In the genomic region with DNA sequence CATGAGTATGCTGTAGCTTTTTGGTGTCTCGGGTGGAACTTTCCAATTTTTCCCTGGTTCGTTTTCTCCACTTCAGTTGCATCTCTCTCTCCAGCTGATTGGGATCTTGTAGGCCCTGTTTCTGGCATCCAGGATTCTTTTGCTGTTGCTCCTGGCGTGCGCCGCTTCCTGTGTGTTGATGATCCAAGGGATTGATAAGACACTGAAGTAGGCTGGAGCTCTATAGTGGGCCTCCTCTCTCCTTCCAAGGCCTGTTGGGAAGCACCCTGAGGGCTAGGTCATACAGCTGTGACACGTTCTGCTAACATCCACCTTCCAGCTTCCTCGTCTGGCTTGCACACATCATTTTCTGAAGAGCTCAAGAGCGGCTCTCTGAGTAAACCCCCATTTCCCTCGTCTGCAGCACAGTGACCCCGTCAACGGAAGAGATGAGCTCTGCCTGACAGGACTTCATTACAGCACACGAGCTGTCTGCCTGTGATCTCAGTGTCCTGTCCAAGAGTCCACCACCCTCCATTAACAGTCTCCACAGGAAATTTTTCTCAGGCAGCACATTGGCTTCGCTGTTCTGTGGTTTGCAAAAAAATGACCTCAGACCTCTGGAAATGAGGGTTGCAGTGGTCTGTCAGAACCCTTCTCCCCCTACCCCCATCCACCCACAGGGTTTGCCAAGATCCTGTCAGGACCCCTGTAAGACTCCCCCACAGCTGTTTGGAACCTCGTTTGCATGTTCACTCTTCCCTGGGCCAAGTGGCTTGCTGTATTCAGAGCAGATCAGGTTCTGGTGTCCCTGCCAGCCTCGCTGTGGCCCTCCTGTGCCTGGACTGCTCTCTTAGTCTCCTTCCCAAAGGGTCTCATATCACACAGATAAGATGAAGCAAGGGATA, we compare ENCODE assay signal across 14 mouse cellular contexts. TPM values are rescaled to one million over a fixed set of nuclear protein-coding genes. Genes with fewer than 3 reads are reported as not detected.
DNase-seq lines count a peak whose midpoint lies in the region; ATAC-seq and TF ChIP-seq lines count a peak whose summit lies in the region.
"Had no signal": no experiment of that assay in that cellular context is flagged by ENCODE, and none has a peak within 500 bp of the region (broad histone marks: within the 10 kb centered on the region; RNA-seq: fewer than 3 reads in every experiment).

No protein-coding gene starts in this region.

- H3K36me3 ChIP-seq in forebrain, embryonic 12.5 days (replicated peaks), result peaks cover 26% of the 10 kb centered on the region
- H3K36me3 ChIP-seq in forebrain, embryonic 11.5 days (ENCODE audit: control insufficient read depth, insufficient read depth, low read length), result no peaks in the 10 kb centered on the region; the same call in 1 of the 2 replicates
- peaks cover 5% of the 10 kb centered on the region; the same call in 1 of the 2 replicates for H3K36me3 ChIP-seq in midbrain, embryonic 13.5 days
- H3K36me3 ChIP-seq in midbrain, embryonic 16.5 days (ENCODE audit: control insufficient read depth, insufficient read depth, low read length), result no peaks in the 10 kb centered on the region
- no peaks in the 10 kb centered on the region for H3K36me3 ChIP-seq in midbrain, postnatal 0 days (ENCODE audit: insufficient read depth, low read length)
- H3K36me3 ChIP-seq: liver, embryonic 13.5 days had no signal

- H3K27ac ChIP-seq in forebrain, embryonic 12.5 days, result peak overlapping the region; percentile 39
- H3K27ac ChIP-seq in forebrain, embryonic 11.5 days (ENCODE audit: low read depth, low read length), result no peak overlapping the region
- peak overlapping the region; percentile 55; the same call in 1 of the 2 replicates for H3K27ac ChIP-seq in midbrain, embryonic 13.5 days
- H3K27ac ChIP-seq in midbrain, embryonic 16.5 days (ENCODE audit: low read length), result no peak overlapping the region
- no peak overlapping the region for H3K27ac ChIP-seq in midbrain, postnatal 0 days (ENCODE audit: low read depth, low read length)
- H3K27ac ChIP-seq: liver, embryonic 13.5 days had no signal

- no peak overlapping the region for H3K4me3 ChIP-seq in forebrain, embryonic 12.5 days (replicated peaks)
- no peak overlapping the region for H3K4me3 ChIP-seq in forebrain, embryonic 11.5 days (ENCODE audit: low read depth, low read length)
- H3K4me3 ChIP-seq in midbrain, embryonic 13.5 days (replicated peaks), result no peak overlapping the region
- H3K4me3 ChIP-seq in midbrain, embryonic 16.5 days (ENCODE audit: low read depth, low read length), result no peak overlapping the region
- no peak overlapping the region for H3K4me3 ChIP-seq in midbrain, postnatal 0 days (ENCODE audit: low read depth, low read length)
- H3K4me3 ChIP-seq: erythroblast, embryonic 14.5 days; liver, embryonic 13.5 days had no signal

- no peak overlapping the region for H3K9ac ChIP-seq in forebrain, embryonic 12.5 days
- H3K9ac ChIP-seq in forebrain, embryonic 11.5 days (ENCODE audit: low read length), result no peak overlapping the region
- H3K9ac ChIP-seq in midbrain, embryonic 13.5 days (replicated peaks), result no peak overlapping the region
- H3K9ac ChIP-seq in midbrain, embryonic 16.5 days (ENCODE audit: low read depth, low read length), result no peak overlapping the region
- no peak overlapping the region for H3K9ac ChIP-seq in midbrain, postnatal 0 days (replicated peaks; ENCODE audit: low read length, poor library complexity, severe bottlenecking)
- H3K9ac ChIP-seq: liver, embryonic 13.5 days had no signal

- ATAC-seq in forebrain, embryonic 12.5 days (ENCODE audit: low FRiP score), result no peak
- no peak for ATAC-seq in forebrain, embryonic 11.5 days (replicated peaks; ENCODE audit: low FRiP score)
- no peak for ATAC-seq in midbrain, embryonic 13.5 days
- ATAC-seq in midbrain, embryonic 16.5 days, result no peak
- ATAC-seq in midbrain, postnatal 0 days (ENCODE audit: low FRiP score), result no peak
- ATAC-seq in inflammation-experienced regulatory T-cells, adult 6 months, result no peak

- no peak for DNase-seq in forebrain, embryonic 11.5 days (ENCODE audit: low spot score)
- peak; percentile 56 for DNase-seq in kidney, postnatal 10 days
- DNase-seq in kidney, adult 8-10 months, result no peak
- peak; percentile 37 for DNase-seq in midbrain, postnatal 0 days (ENCODE audit: low spot score)
- DNase-seq: adrenal gland, postnatal 25 days; layer of hippocampus, postnatal 36 days; liver, embryonic 13.5 days; thymus, adult 18-20 months had no signal

- no peak for TF ChIP-seq CTCF in midbrain, postnatal 0 days (IDR thresholded peaks at IDR 0.05)

- 76% methylated on average over 15 of the region's 15 CpGs for WGBS in forebrain, embryonic 12.5 days
- WGBS in forebrain, embryonic 11.5 days, result 82% methylated on average over 15 of the region's 15 CpGs
- 73% methylated on average over 15 of the region's 15 CpGs for WGBS in midbrain, embryonic 13.5 days
- WGBS in midbrain, embryonic 16.5 days, result 66% methylated on average over 15 of the region's 15 CpGs
- WGBS in midbrain, postnatal 0 days, result 72% methylated on average over 15 of the region's 15 CpGs

- H3K9me3 ChIP-seq in forebrain, embryonic 12.5 days, result no peaks in the 10 kb centered on the region
- no peaks in the 10 kb centered on the region for H3K9me3 ChIP-seq in forebrain, embryonic 11.5 days (ENCODE audit: control insufficient read depth, low read length)
- H3K9me3 ChIP-seq in midbrain, embryonic 13.5 days, result no peaks in the 10 kb centered on the region
- H3K9me3 ChIP-seq in midbrain, embryonic 16.5 days (replicated peaks; ENCODE audit: control insufficient read depth, low read length, poor library complexity, severe bottlenecking), result no peaks in the 10 kb centered on the region
- H3K9me3 ChIP-seq in midbrain, postnatal 0 days (ENCODE audit: low read length), result no peaks in the 10 kb centered on the region
- H3K9me3 ChIP-seq: liver, embryonic 13.5 days had no signal

- peaks cover 49% of the 10 kb centered on the region for H3K4me1 ChIP-seq in forebrain, embryonic 12.5 days
- 0 out of 2 replicates have a peak, but pooled peaks cover 10% of the 10 kb centered on the region for H3K4me1 ChIP-seq in forebrain, embryonic 11.5 days (replicated peaks; ENCODE audit: control insufficient read depth, insufficient read depth, low read length)
- peaks cover 42% of the 10 kb centered on the region for H3K4me1 ChIP-seq in midbrain, embryonic 13.5 days (replicated peaks)
- H3K4me1 ChIP-seq in midbrain, embryonic 16.5 days (ENCODE audit: control insufficient read depth, insufficient read depth, low read length), result no peaks in the 10 kb centered on the region
- no peaks in the 10 kb centered on the region for H3K4me1 ChIP-seq in midbrain, postnatal 0 days (ENCODE audit: insufficient read depth, low read length)
- H3K4me1 ChIP-seq: liver, embryonic 13.5 days had no signal

- H3K4me2 ChIP-seq in forebrain, embryonic 12.5 days, result no peak overlapping the region
- H3K4me2 ChIP-seq in forebrain, embryonic 11.5 days (ENCODE audit: low read depth, low read length, severe bottlenecking), result no peak overlapping the region
- no peak overlapping the region for H3K4me2 ChIP-seq in midbrain, embryonic 13.5 days (replicated peaks)
- no peak overlapping the region for H3K4me2 ChIP-seq in midbrain, embryonic 16.5 days (ENCODE audit: low read length)
- no peak overlapping the region for H3K4me2 ChIP-seq in midbrain, postnatal 0 days (ENCODE audit: low read depth, low read length, poor library complexity, severe bottlenecking)
- H3K4me2 ChIP-seq: liver, embryonic 13.5 days had no signal

- H3K27me3 ChIP-seq in forebrain, embryonic 12.5 days, result no peaks in the 10 kb centered on the region
- H3K27me3 ChIP-seq in forebrain, embryonic 11.5 days (ENCODE audit: control insufficient read depth, insufficient read depth, low read length), result no peaks in the 10 kb centered on the region
- no peaks in the 10 kb centered on the region for H3K27me3 ChIP-seq in midbrain, embryonic 13.5 days
- no peaks in the 10 kb centered on the region for H3K27me3 ChIP-seq in midbrain, embryonic 16.5 days (ENCODE audit: control insufficient read depth, insufficient read depth, low read depth, low read length)
- H3K27me3 ChIP-seq in midbrain, postnatal 0 days (ENCODE audit: insufficient read depth, low read length), result no peaks in the 10 kb centered on the region
- H3K27me3 ChIP-seq: liver, embryonic 13.5 days had no signal

RNA-seq across cellular contexts. Expression of gene Sema5b, which starts 14.9 kb away (rescaled TPM):
- polyA plus RNA-seq in forebrain, embryonic 12.5 days (2016; fragmentation: Nextera tagmentation; extraction: Ambion mirVana), result 55.7 and 59.5 TPM in 2 replicates
- polyA plus RNA-seq in forebrain, embryonic 11.5 days (2014; fragmentation: Nextera tagmentation; extraction: Ambion mirVana), result 58.0 and 62.6 TPM in 2 replicates
- 36.9 and 43.6 TPM in 2 replicates for polyA plus RNA-seq in midbrain, embryonic 13.5 days (2015; fragmentation: Nextera tagmentation; extraction: Ambion mirVana)
- polyA plus RNA-seq in midbrain, embryonic 16.5 days (2015; fragmentation: Nextera tagmentation; extraction: Ambion mirVana), result 17.5 and 18.0 TPM in 2 replicates
- 30.9 and 46.5 TPM in 2 replicates for total RNA-seq in midbrain, postnatal 0 days (2014; rRNA removed)
- 9.5 and 11.4 TPM in 2 replicates for polyA plus RNA-seq in midbrain, postnatal 0 days (2015; fragmentation: Nextera tagmentation; extraction: Ambion mirVana)
- not detected for polyA plus RNA-seq in inflammation-experienced regulatory T-cells, adult 6 months (2017; shearing (Covaris generic))
- total RNA-seq: megakaryocyte, adult 5-6 weeks had no signal

Comparison
In these comparisons a context has a peak if more than half of its experiments do, and no peak if none do; other contexts are left out.
1. H3K27ac ChIP-seq: peak in forebrain, embryonic 12.5 days (single experiment) and midbrain, embryonic 13.5 days (single experiment); none in forebrain, embryonic 11.5 days (single experiment), midbrain, embryonic 16.5 days (single experiment) and midbrain, postnatal 0 days (single experiment).
2. DNase-seq: peak in kidney, postnatal 10 days (single experiment) and midbrain, postnatal 0 days (single experiment); none in forebrain, embryonic 11.5 days (single experiment) and kidney, adult 8-10 months (0 of 2).